Mouse (Mus musculus): Measurements from ENCODE around the gene Vgf. TPM values are rescaled to one million over a fixed set of nuclear protein-coding genes. Genes with fewer than 3 reads are reported as not detected.
A peak's percentile ranks its signal among the peaks of the same experiment; 100 is the strongest.

Vgf gene
- polyA plus RNA-seq, 1 experiment, result 0.17 TPM

- peaks cover 41% of the 10 kb centered on the region for H3K4me1 ChIP-seq (ENCODE audit: control insufficient read depth)
- H3K4me3 ChIP-seq (replicated peaks), result peak overlapping the region; percentile 72
- H3K27me3 ChIP-seq (ENCODE audit: control insufficient read depth), result no peaks in the 10 kb centered on the region
- H3K36me3 ChIP-seq (ENCODE audit: control insufficient read depth), result peaks cover 61% of the 10 kb centered on the region
- no peaks in the 10 kb centered on the region for H3K9me3 ChIP-seq (ENCODE audit: control insufficient read depth, low read length)
- TF ChIP-seq GATA1 (IDR thresholded peaks at IDR 0.05; ENCODE audit: low read length) (no peak), TAL1 (IDR thresholded peaks at IDR 0.05; ENCODE audit: low read length) (no peak)
These were observed 37.8 kb upstream of the Vgf start for GRCm38 (mm10) chr5:136988420-136988819.

- Histone ChIP-seq H3K27me3 (ENCODE audit: control insufficient read depth) (no peaks in the 10 kb centered on the region), H3K4me3 (replicated peaks) (no peak overlapping the region), H3K9me3 (ENCODE audit: control insufficient read depth, low read length) (no peaks in the 10 kb centered on the region), H3K4me1 (ENCODE audit: control insufficient read depth) (peaks cover 38% of the 10 kb centered on the region), H3K36me3 (ENCODE audit: control insufficient read depth) (peaks cover 62% of the 10 kb centered on the region)
- no peak for TF ChIP-seq TAL1 (IDR thresholded peaks at IDR 0.05; ENCODE audit: low read length)
- no peak for TF ChIP-seq GATA1 (IDR thresholded peaks at IDR 0.05; ENCODE audit: low read length)
These were observed 36.4 kb upstream of the Vgf start for GRCm38 (mm10) chr5:136989801-136990200.

- no peak overlapping the region for H3K4me3 ChIP-seq (replicated peaks)
- no peaks in the 10 kb centered on the region for H3K27me3 ChIP-seq (ENCODE audit: control insufficient read depth)
- peaks cover 18% of the 10 kb centered on the region for H3K4me1 ChIP-seq (ENCODE audit: control insufficient read depth)
- H3K9me3 ChIP-seq (ENCODE audit: control insufficient read depth, low read length), result no peaks in the 10 kb centered on the region
- TF ChIP-seq GATA1 (IDR thresholded peaks at IDR 0.05; ENCODE audit: low read length) (no peak), TAL1 (IDR thresholded peaks at IDR 0.05; ENCODE audit: low read length) (no peak)
- H3K36me3 ChIP-seq (ENCODE audit: control insufficient read depth), result peaks cover 16% of the 10 kb centered on the region
These were observed 26.7 kb upstream of the Vgf start for GRCm38 (mm10) chr5:136999449-136999848.

- Histone ChIP-seq H3K36me3 (ENCODE audit: control insufficient read depth) (peaks cover 5% of the 10 kb centered on the region), H3K4me1 (ENCODE audit: control insufficient read depth) (peaks cover 18% of the 10 kb centered on the region), H3K4me3 (replicated peaks) (no peak overlapping the region), H3K9me3 (ENCODE audit: control insufficient read depth, low read length) (no peaks in the 10 kb centered on the region), H3K27me3 (ENCODE audit: control insufficient read depth) (no peaks in the 10 kb centered on the region)
- no peak for TF ChIP-seq GATA1 (IDR thresholded peaks at IDR 0.05; ENCODE audit: low read length)
- TF ChIP-seq TAL1 (IDR thresholded peaks at IDR 0.05; ENCODE audit: low read length), result no peak
These were observed 25.6 kb upstream of the Vgf start for GRCm38 (mm10) chr5:137000612-137001011.

GRCm38 (mm10) chr5:137007276-137007675 lies 18.9 kb upstream of the Vgf start:
- no peaks in the 10 kb centered on the region for H3K4me1 ChIP-seq (ENCODE audit: control insufficient read depth)
- TF ChIP-seq GATA1 (IDR thresholded peaks at IDR 0.05; ENCODE audit: low read length), result no peak
- no peak for TF ChIP-seq TAL1 (IDR thresholded peaks at IDR 0.05; ENCODE audit: low read length)
- H3K27me3 ChIP-seq (ENCODE audit: control insufficient read depth), result peaks cover 16% of the 10 kb centered on the region
- no peaks in the 10 kb centered on the region for H3K36me3 ChIP-seq (ENCODE audit: control insufficient read depth)
- no peaks in the 10 kb centered on the region for H3K9me3 ChIP-seq (ENCODE audit: control insufficient read depth, low read length)
- H3K4me3 ChIP-seq (replicated peaks), result no peak overlapping the region

GRCm38 (mm10) chr5:137009988-137010387 lies 16.2 kb upstream of the Vgf start:
- Histone ChIP-seq H3K4me1 (ENCODE audit: control insufficient read depth) (no peaks in the 10 kb centered on the region), H3K36me3 (ENCODE audit: control insufficient read depth) (no peaks in the 10 kb centered on the region), H3K9me3 (ENCODE audit: control insufficient read depth, low read length) (peaks cover 4% of the 10 kb centered on the region), H3K4me3 (replicated peaks) (no peak overlapping the region), H3K27me3 (ENCODE audit: control insufficient read depth) (peaks cover 16% of the 10 kb centered on the region)
- TF ChIP-seq TAL1 (IDR thresholded peaks at IDR 0.05; ENCODE audit: low read length), result no peak
- TF ChIP-seq GATA1 (IDR thresholded peaks at IDR 0.05; ENCODE audit: low read length), result no peak

- no peak overlapping the region for H3K4me3 ChIP-seq (replicated peaks)
- H3K4me1 ChIP-seq (ENCODE audit: control insufficient read depth), result no peaks in the 10 kb centered on the region
- no peak for TF ChIP-seq TAL1 (IDR thresholded peaks at IDR 0.05; ENCODE audit: low read length)
- TF ChIP-seq GATA1 (IDR thresholded peaks at IDR 0.05; ENCODE audit: low read length), result no peak
- peaks cover 9% of the 10 kb centered on the region for H3K9me3 ChIP-seq (ENCODE audit: control insufficient read depth, low read length)
- H3K27me3 ChIP-seq (ENCODE audit: control insufficient read depth), result peaks cover 13% of the 10 kb centered on the region
- H3K36me3 ChIP-seq (ENCODE audit: control insufficient read depth), result no peaks in the 10 kb centered on the region
These were observed 13.7 kb upstream of the Vgf start for GRCm38 (mm10) chr5:137012401-137012950.

- TF ChIP-seq GATA1 (IDR thresholded peaks at IDR 0.05; ENCODE audit: low read length), result no peak
- no peak for TF ChIP-seq TAL1 (IDR thresholded peaks at IDR 0.05; ENCODE audit: low read length)
- H3K4me3 ChIP-seq (replicated peaks), result no peak overlapping the region
- H3K36me3 ChIP-seq (ENCODE audit: control insufficient read depth), result no peaks in the 10 kb centered on the region
- H3K9me3 ChIP-seq (ENCODE audit: control insufficient read depth, low read length), result peaks cover 9% of the 10 kb centered on the region
- H3K27me3 ChIP-seq (ENCODE audit: control insufficient read depth), result 0 out of 2 replicates have a peak, but pooled peaks cover 3% of the 10 kb centered on the region
- H3K4me1 ChIP-seq (ENCODE audit: control insufficient read depth), result no peaks in the 10 kb centered on the region
These were observed 10.3 kb upstream of the Vgf start for GRCm38 (mm10) chr5:137015913-137016312.

- TF ChIP-seq TAL1 (IDR thresholded peaks at IDR 0.05; ENCODE audit: low read length) (no peak), GATA1 (IDR thresholded peaks at IDR 0.05; ENCODE audit: low read length) (no peak)
- H3K27me3 ChIP-seq (ENCODE audit: control insufficient read depth), result peaks cover 75% of the 10 kb centered on the region
- peaks cover 7% of the 10 kb centered on the region for H3K4me1 ChIP-seq (ENCODE audit: control insufficient read depth)
- no peak overlapping the region for H3K4me3 ChIP-seq (replicated peaks)
- no peaks in the 10 kb centered on the region for H3K36me3 ChIP-seq (ENCODE audit: control insufficient read depth)
- H3K9me3 ChIP-seq (ENCODE audit: control insufficient read depth, low read length), result peaks cover 3% of the 10 kb centered on the region
These were observed 1.9 kb upstream of the Vgf start for GRCm38 (mm10) chr5:137024318-137024717.

GRCm38 (mm10) chr5:137025132-137025531 lies 1.1 kb upstream of the Vgf start:
- TF ChIP-seq GATA1 (IDR thresholded peaks at IDR 0.05; ENCODE audit: low read length) (no peak), TAL1 (IDR thresholded peaks at IDR 0.05; ENCODE audit: low read length) (no peak)
- Histone ChIP-seq H3K4me3 (replicated peaks) (no peak overlapping the region), H3K27me3 (ENCODE audit: control insufficient read depth) (peaks cover 84% of the 10 kb centered on the region), H3K36me3 (ENCODE audit: control insufficient read depth) (no peaks in the 10 kb centered on the region), H3K4me1 (ENCODE audit: control insufficient read depth) (peaks cover 15% of the 10 kb centered on the region), H3K9me3 (ENCODE audit: control insufficient read depth, low read length) (peaks cover 9% of the 10 kb centered on the region)

Measured in erythroblast, embryonic 14.5 days (primary cell).